Mouse (Mus musculus) stomach, postnatal 0 days (tissue): ENCODE measurements at regions not wholly inside any gene's neighbourhood (a gene's known extent, or its start where the extent isn't known, plus 50 kb on each side); places are given as distances from the start of the nearest gene placed in this dataset.

Experiments used
- CTCF ChIP-seq: IDR thresholded peaks from 2 replicates; pipeline ENCODE4 v1.5.1; 2016; ENCODE audit warnings: antibody characterized with exemption, low read depth, mild to moderate bottlenecking, moderate library complexity
- EP300 ChIP-seq: optimal IDR thresholded peaks from 2 replicates; pipeline ENCODE3; 2016; ENCODE audit warnings: antibody characterized with exemption

DNA sequence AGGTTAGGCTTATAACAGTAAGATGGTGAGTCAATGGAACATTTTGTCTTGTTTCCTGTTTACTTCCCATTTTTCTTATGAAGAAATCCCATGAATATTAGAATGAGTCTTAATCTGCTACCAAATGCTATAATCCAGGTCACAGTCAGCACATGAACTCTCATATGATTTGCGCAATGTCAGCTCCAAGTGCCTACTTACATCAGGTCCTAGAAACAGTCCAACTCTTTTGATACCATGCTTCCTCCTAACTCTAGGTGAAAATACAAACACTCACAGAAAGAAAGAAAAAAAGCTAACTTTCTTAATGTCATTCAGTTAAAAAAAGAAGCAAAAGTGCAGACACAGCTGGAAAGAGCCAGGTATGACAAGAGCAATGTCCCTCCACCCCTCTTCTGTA lies 616.2 kb upstream of the Cited2 start:
- TF ChIP-seq CTCF: no peak
- no peak for TF ChIP-seq EP300
